Mouse (Mus musculus) forebrain, embryonic 13.5 days (tissue): ENCODE results near the gene 5730507C01Rik. TPM values are rescaled to one million over a fixed set of nuclear protein-coding genes. Genes with fewer than 3 reads are reported as not detected.
A peak's percentile ranks its signal among the peaks of the same experiment; 100 is the strongest.
"Not testable (repeated sequence)": the region's sequence is repeated elsewhere in the genome, so short reads cannot be mapped to it uniquely, and the experiment has no call there.

Experiments
- ATAC-seq: fragments of 200-750 bp; cut with Nextera tagmentation; 2 replicates; pipeline ENCODE4 v1.8.0; 2017
- H3K27ac ChIP-seq: fragments of 300-500 bp; sonication (generic); 2 replicates; pipeline ENCODE4 v1.5.1; 2015; ENCODE audit warnings: inconsistent platforms, mild to moderate bottlenecking, moderate library complexity
- H3K27me3 ChIP-seq: fragments of 300-500 bp; sonication (generic); 2 replicates; pipeline ENCODE4 v1.6.1; 2015; ENCODE audit warnings: mild to moderate bottlenecking, inconsistent platforms
- H3K36me3 ChIP-seq: fragments of 300-500 bp; sonication (generic); 2 replicates; pipeline ENCODE4 v1.6.1; 2015; ENCODE audit warnings: mild to moderate bottlenecking, inconsistent platforms; ENCODE audit not compliant: poor library complexity, severe bottlenecking
- H3K4me1 ChIP-seq: fragments of 300-500 bp; sonication (generic); 2 replicates; pipeline ENCODE4 v1.6.1; 2015; ENCODE audit warnings: inconsistent platforms
- H3K4me2 ChIP-seq: fragments of 300-500 bp; sonication (generic); 2 replicates; pipeline ENCODE4 v1.6.1; 2015; ENCODE audit warnings: inconsistent platforms, mild to moderate bottlenecking, moderate library complexity
- H3K4me3 ChIP-seq: fragments of 300-500 bp; sonication (generic); 2 replicates; pipeline ENCODE4 v1.5.1; 2015; ENCODE audit warnings: mild to moderate bottlenecking, inconsistent platforms
- H3K9ac ChIP-seq: fragments of 300-500 bp; sonication (generic); 2 replicates; pipeline ENCODE4 v1.6.1; 2015; ENCODE audit warnings: mild to moderate bottlenecking, inconsistent platforms
- H3K9me3 ChIP-seq: fragments of 300-500 bp; sonication (generic); replicated peaks from 2 replicates; pipeline ENCODE4 v1.6.1; 2016; ENCODE audit warnings: inconsistent platforms
- WGBS: fragments of 180-500 bp; shearing (Covaris S2); methylation state at CpG from one replicate; pipeline ENCODE4 v1.1.7; 2015; 5-methylcytosine and 5-hydroxymethylcytosine counted together
- polyA plus RNA-seq: library from polyadenylated mRNA; unstranded; fragments of >200 nt; fragmentation: Nextera tagmentation; extraction: Ambion mirVana; gene quantifications from 2 replicates; pipeline ENCODE4 v1.2.1, GENCODE M21; 2015

The 5730507C01Rik gene
- 1.0 and 1.4 TPM in 2 replicates for polyA plus RNA-seq

DNA sequence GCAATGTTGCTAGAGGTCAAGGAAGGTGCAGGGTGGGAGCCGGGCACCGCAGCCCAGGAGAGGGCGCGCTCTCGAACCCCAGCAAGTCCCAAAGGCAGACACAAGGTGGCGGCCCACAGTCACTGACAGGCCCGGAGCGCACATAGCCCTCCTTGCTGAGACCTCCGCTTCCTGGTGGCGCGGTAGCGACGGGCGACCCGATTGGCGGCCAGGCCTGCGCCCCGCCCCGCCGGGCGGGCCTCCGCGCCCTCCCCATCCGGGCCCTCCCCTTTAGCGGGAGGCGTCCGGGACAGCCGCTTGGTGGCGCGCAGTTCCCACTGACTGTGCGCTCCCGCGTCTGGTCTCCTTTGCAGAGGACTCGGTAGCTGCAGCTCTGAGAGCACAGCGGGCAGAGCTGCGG is at the start of gene 5730507C01Rik:
Gene 5730507C01Rik (plus strand): TSS at position 340 of the 400 bp plus-strand sequence.
- Histone ChIP-seq H3K27me3 (no peaks in the 10 kb centered on the region), H3K27ac (no peak within 1 kb of the TSS), H3K9me3 (peaks cover 16% of the 10 kb centered on the region), H3K36me3 (no peaks in the 10 kb centered on the region), H3K4me1 (no peaks in the 10 kb centered on the region), H3K9ac (no peak within 1 kb of the TSS), H3K4me3 (peak within 1 kb of the TSS; percentile 29), H3K4me2 (peak within 1 kb of the TSS; percentile 42)
- 6% methylated on average over 32 of the region's 36 CpGs for WGBS
- ATAC-seq = no peak

DNA sequence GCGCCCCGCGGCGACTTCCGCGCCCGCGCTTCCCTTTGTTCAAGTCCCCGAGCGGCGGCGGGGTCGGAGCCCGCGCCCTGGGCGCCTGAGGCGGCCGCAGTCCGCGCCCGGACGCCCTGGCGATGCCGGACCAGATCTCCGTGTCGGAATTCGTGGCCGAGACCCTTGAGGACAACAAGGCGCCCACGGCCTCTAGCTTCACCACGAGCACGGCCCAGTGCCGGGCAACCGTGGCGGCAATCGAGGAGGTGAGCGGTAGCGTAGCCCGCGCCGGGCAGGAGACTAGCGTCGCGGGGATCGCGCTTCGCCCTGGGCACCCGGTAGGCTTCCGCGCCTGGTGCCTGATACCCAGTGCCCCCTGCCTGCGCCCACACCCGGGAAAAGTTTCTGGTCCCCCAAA is 306 bp downstream of the 5730507C01Rik start:
- WGBS = 2% methylated on average over 51 of the region's 52 CpGs
- Histone ChIP-seq H3K9me3 (peaks cover 16% of the 10 kb centered on the region), H3K4me3 (peak overlapping the region; percentile 29), H3K4me2 (peak overlapping the region; percentile 42)
- H3K27ac ChIP-seq, ATAC-seq, H3K27me3 ChIP-seq, H3K4me1 ChIP-seq, H3K36me3 ChIP-seq, H3K9ac ChIP-seq: not testable (repeated sequence)

DNA sequence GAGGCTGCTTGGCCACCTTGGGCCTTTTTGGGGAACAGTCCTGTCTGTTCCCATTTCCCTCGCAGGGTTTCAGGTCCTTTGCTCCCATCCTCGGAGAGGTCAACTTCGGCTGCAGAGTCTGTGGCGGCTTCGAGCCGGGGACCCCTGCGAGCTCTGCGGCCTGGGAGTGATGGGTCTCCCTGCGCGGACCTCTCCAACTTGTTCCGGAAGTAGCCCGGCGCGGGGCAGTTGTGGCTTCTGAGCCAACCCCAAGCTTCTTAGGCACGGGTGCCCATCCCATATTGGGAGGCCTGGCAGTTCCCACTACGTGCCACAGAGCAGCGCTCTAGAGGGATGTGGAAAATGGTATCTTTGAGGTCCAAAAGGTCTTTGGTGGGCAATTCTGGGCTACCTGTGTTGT is 767 bp downstream of the 5730507C01Rik start:
- peak overlapping the region; percentile 29; the same call in 1 of the 2 replicates for H3K4me3 ChIP-seq
- H3K27ac ChIP-seq, H3K9ac ChIP-seq, H3K27me3 ChIP-seq, H3K4me1 ChIP-seq, ATAC-seq, H3K36me3 ChIP-seq: not testable (repeated sequence)
- H3K9me3 ChIP-seq = peaks cover 18% of the 10 kb centered on the region
- 0 out of 2 replicates have a peak overlapping the region, but pooled peaks have one; percentile 17 for H3K4me2 ChIP-seq
- WGBS = 22% methylated on average over 17 of the region's 17 CpGs
